Mouse (Mus musculus): ENCODE results near the gene Sctr. TPM values are rescaled to one million over a fixed set of nuclear protein-coding genes. Genes with fewer than 3 reads are reported as not detected.

Sctr gene
- total and polyA plus RNA-seq, 2 experiments from 2014 or later = 0.93 to 2.0 TPM

- DNase-seq (ENCODE audit: low spot score) = peak; percentile 41
- Histone ChIP-seq H3K9ac (replicated peaks; ENCODE audit: low read length) (no peak overlapping the region), H3K9me3 (ENCODE audit: low read length) (no peaks in the 10 kb centered on the region), H3K27me3 (ENCODE audit: insufficient read depth, low read length) (no peaks in the 10 kb centered on the region), H3K4me1 (ENCODE audit: insufficient read depth, low read length) (no peaks in the 10 kb centered on the region), H3K4me2 (ENCODE audit: low read depth, low read length) (no peak overlapping the region), H3K36me3 (ENCODE audit: insufficient read depth, low read length) (no peaks in the 10 kb centered on the region), H3K27ac (no peak overlapping the region), H3K4me3 (ENCODE audit: low read length) (no peak overlapping the region)
- ATAC-seq = peak; percentile 46
- peak; percentile 71 for TF ChIP-seq CTCF (IDR thresholded peaks at IDR 0.05; ENCODE audit: low read depth)
Measured at GRCm38 (mm10) chr1:120013111-120013510, 6.4 kb downstream of the Sctr start.

GRCm38 (mm10) chr1:120016240-120016639, 9.5 kb downstream of the Sctr start:
- Histone ChIP-seq H3K4me3 (ENCODE audit: low read length) (no peak overlapping the region), H3K27ac (no peak overlapping the region), H3K9ac (replicated peaks; ENCODE audit: low read length) (no peak overlapping the region), H3K36me3 (ENCODE audit: insufficient read depth, low read length) (no peaks in the 10 kb centered on the region), H3K27me3 (ENCODE audit: insufficient read depth, low read length) (no peaks in the 10 kb centered on the region), H3K4me2 (ENCODE audit: low read depth, low read length) (no peak overlapping the region), H3K9me3 (ENCODE audit: low read length) (no peaks in the 10 kb centered on the region), H3K4me1 (ENCODE audit: insufficient read depth, low read length) (no peaks in the 10 kb centered on the region)
- WGBS = 77% methylated on average over 2 of the region's 2 CpGs
- DNase-seq (ENCODE audit: low spot score) (peak; percentile 40), ATAC-seq (no peak)
- TF ChIP-seq CTCF (IDR thresholded peaks at IDR 0.05; ENCODE audit: low read depth) = peak; percentile 54

GRCm38 (mm10) chr1:120018900-120019299, 12.2 kb downstream of the Sctr start:
- WGBS = 61% methylated on average over 3 of the region's 3 CpGs
- H3K9me3 ChIP-seq (ENCODE audit: low read length) = no peaks in the 10 kb centered on the region
- no peak for TF ChIP-seq CTCF (IDR thresholded peaks at IDR 0.05; ENCODE audit: low read depth)
- H3K27me3 ChIP-seq (ENCODE audit: insufficient read depth, low read length) = no peaks in the 10 kb centered on the region
- H3K36me3 ChIP-seq (ENCODE audit: insufficient read depth, low read length) = no peaks in the 10 kb centered on the region
- H3K4me1 ChIP-seq (ENCODE audit: insufficient read depth, low read length) = no peaks in the 10 kb centered on the region
- no peak for DNase-seq (ENCODE audit: low spot score)
- no peak for ATAC-seq
- no peak overlapping the region for H3K4me2 ChIP-seq (ENCODE audit: low read depth, low read length)
- no peak overlapping the region for H3K9ac ChIP-seq (replicated peaks; ENCODE audit: low read length)
- no peak overlapping the region for H3K4me3 ChIP-seq (ENCODE audit: low read length)
- H3K27ac ChIP-seq = no peak overlapping the region

GRCm38 (mm10) chr1:120019428-120019827, 12.7 kb downstream of the Sctr start:
- no peak for ATAC-seq
- no peaks in the 10 kb centered on the region for H3K9me3 ChIP-seq (ENCODE audit: low read length)
- H3K4me2 ChIP-seq (ENCODE audit: low read depth, low read length) = no peak overlapping the region
- no peaks in the 10 kb centered on the region for H3K27me3 ChIP-seq (ENCODE audit: insufficient read depth, low read length)
- no peak overlapping the region for H3K4me3 ChIP-seq (ENCODE audit: low read length)
- no peaks in the 10 kb centered on the region for H3K36me3 ChIP-seq (ENCODE audit: insufficient read depth, low read length)
- 92% methylated on average over 12 of the region's 12 CpGs for WGBS
- no peak for DNase-seq (ENCODE audit: low spot score)
- no peaks in the 10 kb centered on the region for H3K4me1 ChIP-seq (ENCODE audit: insufficient read depth, low read length)
- H3K27ac ChIP-seq = no peak overlapping the region
- no peak for TF ChIP-seq CTCF (IDR thresholded peaks at IDR 0.05; ENCODE audit: low read depth)
- no peak overlapping the region for H3K9ac ChIP-seq (replicated peaks; ENCODE audit: low read length)

GRCm38 (mm10) chr1:120020322-120020897, 13.7 kb downstream of the Sctr start:
- no peak overlapping the region for H3K4me2 ChIP-seq (ENCODE audit: low read depth, low read length)
- no peaks in the 10 kb centered on the region for H3K27me3 ChIP-seq (ENCODE audit: insufficient read depth, low read length)
- ATAC-seq = no peak
- H3K27ac ChIP-seq = no peak overlapping the region
- no peaks in the 10 kb centered on the region for H3K4me1 ChIP-seq (ENCODE audit: insufficient read depth, low read length)
- TF ChIP-seq CTCF (IDR thresholded peaks at IDR 0.05; ENCODE audit: low read depth) = no peak
- H3K36me3 ChIP-seq (ENCODE audit: insufficient read depth, low read length) = no peaks in the 10 kb centered on the region
- H3K9me3 ChIP-seq (ENCODE audit: low read length) = no peaks in the 10 kb centered on the region
- H3K9ac ChIP-seq (replicated peaks; ENCODE audit: low read length) = no peak overlapping the region
- WGBS = 80% methylated on average over 7 of the region's 7 CpGs
- no peak overlapping the region for H3K4me3 ChIP-seq (ENCODE audit: low read length)
- no peak for DNase-seq (ENCODE audit: low spot score)

- H3K27me3 ChIP-seq (ENCODE audit: insufficient read depth, low read length) = no peaks in the 10 kb centered on the region
- H3K4me2 ChIP-seq (ENCODE audit: low read depth, low read length) = no peak overlapping the region
- no peak for DNase-seq (ENCODE audit: low spot score)
- no peak overlapping the region for H3K27ac ChIP-seq
- H3K4me1 ChIP-seq (ENCODE audit: insufficient read depth, low read length) = no peaks in the 10 kb centered on the region
- no peak overlapping the region for H3K9ac ChIP-seq (replicated peaks; ENCODE audit: low read length)
- H3K9me3 ChIP-seq (ENCODE audit: low read length) = no peaks in the 10 kb centered on the region
- ATAC-seq = no peak
- 70% methylated on average over 17 of the region's 17 CpGs for WGBS
- H3K4me3 ChIP-seq (ENCODE audit: low read length) = no peak overlapping the region
- peak; percentile 4; the same call in 1 of the 2 replicates for TF ChIP-seq CTCF (IDR thresholded peaks at IDR 0.05; ENCODE audit: low read depth)
- H3K36me3 ChIP-seq (ENCODE audit: insufficient read depth, low read length) = no peaks in the 10 kb centered on the region
Measured at GRCm38 (mm10) chr1:120021951-120022350, 15.3 kb downstream of the Sctr start.

- no peaks in the 10 kb centered on the region for H3K36me3 ChIP-seq (ENCODE audit: insufficient read depth, low read length)
- H3K9me3 ChIP-seq (ENCODE audit: low read length) = no peaks in the 10 kb centered on the region
- H3K27ac ChIP-seq = no peak overlapping the region
- no peak overlapping the region for H3K4me2 ChIP-seq (ENCODE audit: low read depth, low read length)
- WGBS = 65% methylated on average over 10 of the region's 10 CpGs
- H3K9ac ChIP-seq (replicated peaks; ENCODE audit: low read length) = no peak overlapping the region
- TF ChIP-seq CTCF (IDR thresholded peaks at IDR 0.05; ENCODE audit: low read depth) = no peak
- DNase-seq (ENCODE audit: low spot score) = no peak
- no peak overlapping the region for H3K4me3 ChIP-seq (ENCODE audit: low read length)
- no peaks in the 10 kb centered on the region for H3K27me3 ChIP-seq (ENCODE audit: insufficient read depth, low read length)
- ATAC-seq = no peak
- H3K4me1 ChIP-seq (ENCODE audit: insufficient read depth, low read length) = no peaks in the 10 kb centered on the region
Measured at GRCm38 (mm10) chr1:120024331-120025049, 17.8 kb downstream of the Sctr start.
